Mouse (Mus musculus) bone marrow, adult 2 months (tissue): ENCODE results near the gene Mybph.

Source experiments
- CTCF ChIP-seq: fragments of 200-500 bp; IDR thresholded peaks from 2 replicates; pipeline ENCODE4 v1.5.1; 2011; ENCODE audit warnings: low read length, control low read depth; ENCODE audit not compliant: control insufficient read depth, insufficient read depth
- POLR2A ChIP-seq: fragments of 200-500 bp; IDR thresholded peaks from 2 replicates; pipeline ENCODE4 v1.6.1; 2011; ENCODE audit warnings: low read depth, mild to moderate bottlenecking, control low read depth, low read length, borderline replicate concordance; ENCODE audit not compliant: control insufficient read depth

DNA sequence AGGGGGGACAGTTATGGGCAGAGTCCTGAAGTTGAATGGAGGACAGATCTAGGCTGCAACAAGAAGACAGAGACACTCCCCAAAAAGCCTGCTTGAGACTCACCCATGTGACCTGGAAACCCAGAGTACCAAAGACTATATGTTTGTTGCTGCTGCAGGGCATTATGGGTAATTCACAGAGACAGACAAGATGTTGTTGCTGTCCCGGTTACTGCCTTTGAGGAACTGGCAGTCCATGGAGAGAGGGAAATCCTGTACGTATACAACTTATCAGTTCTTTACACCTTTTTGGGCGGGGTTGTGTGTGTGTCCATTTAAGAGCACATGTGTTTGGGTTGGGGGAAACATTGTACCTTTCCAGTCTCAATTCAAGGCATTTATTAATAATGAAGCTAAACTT is 38.4 kb downstream of the Mybph start:
- TF ChIP-seq CTCF (no peak), POLR2A (no peak)
